Mouse (Mus musculus) T-helper 2 cell (primary cell): ENCODE measurements around the gene Dpp6.

ENCODE experiments used
- in situ Hi-C: fragments of 300-600 bp; cut with MboI, MseI; formaldehyde crosslinking; loops from one replicate; pipeline ENCODE4 v1.15.1; 2025; ENCODE audit warnings: high pct_unique_total_duplicates

Gene Dpp6

GRCm38 (mm10) chr5:27731392-27731791 is 914.4 kb downstream of the Dpp6 start:
- in situ Hi-C loops = no loop called here

GRCm38 (mm10) chr5:27732288-27732868 is 915.4 kb downstream of the Dpp6 start:
- in situ Hi-C loops = no loop called here

- in situ Hi-C loops = no loop called here
These were observed 920.2 kb downstream of the Dpp6 start for GRCm38 (mm10) chr5:27737168-27737567.

GRCm38 (mm10) chr5:27739216-27739615 is 922.2 kb downstream of the Dpp6 start:
- in situ Hi-C loops = no loop called here

GRCm38 (mm10) chr5:27744944-27745343 is 927.9 kb downstream of the Dpp6 start:
- in situ Hi-C loops = no loop called here

DNA sequence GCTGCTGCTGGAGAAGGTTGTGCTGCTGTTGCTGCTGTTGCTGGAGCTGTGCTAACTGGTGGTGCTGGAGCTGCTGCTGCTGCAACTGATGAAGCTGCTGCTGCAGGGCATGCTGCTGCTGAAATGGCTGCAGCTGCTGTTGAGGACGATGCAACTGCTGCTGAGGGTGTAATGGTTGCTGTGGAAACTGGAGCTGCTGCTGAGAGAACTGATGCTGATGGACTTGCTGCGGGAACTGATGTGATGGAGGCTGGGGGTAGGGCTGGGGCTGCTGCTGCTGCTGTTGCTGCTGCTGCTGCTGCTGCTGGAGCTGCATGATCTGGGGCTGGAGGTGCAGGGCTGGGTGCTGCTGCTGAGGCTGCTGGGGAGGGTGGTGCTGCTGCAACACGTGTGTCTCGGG is 948.8 kb downstream of the Dpp6 start:
- in situ Hi-C loops = loop anchor here (25.0 kb wide), 1 partner anchor 572 kb away; no protein-coding TSS in a partner anchor

DNA sequence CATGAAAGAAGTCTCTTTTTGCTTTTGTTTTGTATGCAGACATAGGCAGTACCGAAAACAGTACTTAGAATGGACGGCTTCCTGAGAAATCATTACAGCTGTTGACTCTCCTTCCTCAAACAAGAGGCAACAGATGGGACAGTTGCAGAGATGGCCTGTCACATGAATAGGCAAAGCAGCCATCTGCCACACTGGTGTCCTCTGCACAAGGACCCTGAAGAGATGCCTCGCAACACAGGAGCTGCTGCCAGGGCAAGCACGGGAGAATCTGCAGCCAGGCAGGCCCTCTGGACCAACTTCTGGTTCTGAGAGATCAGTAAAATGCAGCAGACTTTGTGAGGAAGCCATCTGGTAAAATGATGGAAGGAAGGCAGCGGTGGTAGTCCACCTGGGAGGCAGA is 950.9 kb downstream of the Dpp6 start:
- in situ Hi-C loops = loop anchor here (25.0 kb wide), 1 partner anchor 569 kb away; no protein-coding TSS in a partner anchor
